Mouse (Mus musculus): ENCODE measurements at regions not wholly inside any gene's neighbourhood (a gene's known extent, or its start where the extent isn't known, plus 50 kb on each side); places are given as distances from the start of the nearest gene placed in this dataset.

GRCm38 (mm10) chr9:101402544-101403194 lies 151.1 kb upstream of the Ppp2r3a start:
- no peak for DNase-seq (ENCODE audit: low read depth, low spot score)

- DNase-seq (ENCODE audit: low read depth, low spot score): no peak
Measured at GRCm38 (mm10) chr9:101401416-101401815, 149.8 kb upstream of the Ppp2r3a start.

GRCm38 (mm10) chr9:101398858-101399257 lies 147.3 kb upstream of the Ppp2r3a start:
- no peak for DNase-seq (ENCODE audit: low read depth, low spot score)

- no peak for DNase-seq (ENCODE audit: low read depth, low spot score)
Measured at GRCm38 (mm10) chr9:101369380-101369779, 117.8 kb upstream of the Ppp2r3a start.

- no peak for DNase-seq (ENCODE audit: low read depth, low spot score)
Measured at GRCm38 (mm10) chr9:101356607-101357006, 105.0 kb upstream of the Ppp2r3a start.

GRCm38 (mm10) chr9:101348771-101349170 lies 97.2 kb upstream of the Ppp2r3a start:
- DNase-seq (ENCODE audit: low read depth, low spot score): no peak

- no peak for DNase-seq (ENCODE audit: low read depth, low spot score)
Measured at GRCm38 (mm10) chr9:101342887-101343286, 91.3 kb upstream of the Ppp2r3a start.

GRCm38 (mm10) chr9:101340796-101341465 lies 89.3 kb upstream of the Ppp2r3a start:
- no peak for DNase-seq (ENCODE audit: low read depth, low spot score)

- DNase-seq (ENCODE audit: low read depth, low spot score): no peak
Measured at GRCm38 (mm10) chr9:101329032-101329824, 77.6 kb upstream of the Ppp2r3a start.

GRCm38 (mm10) chr9:101326961-101327360 lies 75.4 kb upstream of the Ppp2r3a start:
- no peak for DNase-seq (ENCODE audit: low read depth, low spot score)

- peak; percentile 45 for DNase-seq (ENCODE audit: low read depth, low spot score)
Measured at GRCm38 (mm10) chr9:101314036-101314435, 62.4 kb upstream of the Ppp2r3a start.

GRCm38 (mm10) chr9:101306408-101306935 lies 54.9 kb upstream of the Ppp2r3a start:
- no peak for DNase-seq (ENCODE audit: low read depth, low spot score)

- no peak for DNase-seq (ENCODE audit: low read depth, low spot score)
Measured at GRCm38 (mm10) chr9:101305730-101306129, 54.1 kb upstream of the Ppp2r3a start.
